ENCODE assay signal across 16 mouse cellular contexts in the genomic region with DNA sequence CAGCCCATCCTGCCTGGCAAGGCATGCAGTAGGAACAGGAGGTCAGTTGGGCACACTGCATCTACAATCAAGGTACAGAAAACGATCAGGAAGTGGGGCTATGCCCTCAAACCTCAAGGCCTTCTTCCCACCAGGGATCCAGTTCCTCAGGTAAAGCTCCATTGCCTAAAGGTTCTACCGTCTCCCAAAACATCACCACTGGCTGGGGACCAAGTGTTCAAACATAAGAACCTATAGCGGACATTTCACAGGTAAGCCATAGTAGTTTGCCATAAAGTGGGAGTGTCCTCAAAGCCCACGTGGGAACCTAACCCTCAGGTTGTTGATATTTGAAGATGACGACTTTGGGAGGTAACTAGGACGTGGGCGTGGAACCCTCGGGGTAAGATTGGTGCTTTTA.
"Had no signal": no experiment of that assay in that cellular context is flagged by ENCODE, and none has a peak within 500 bp of the region (broad histone marks: within the 10 kb centered on the region; RNA-seq: fewer than 3 reads in every experiment).

No protein-coding gene starts in this region.

- H3K27me3 ChIP-seq: neural tube, embryonic 13.5 days; neural tube, embryonic 15.5 days; stomach, embryonic 15.5 days had no signal

- DNase-seq: retina, postnatal 1 day; right cerebral cortex, adult 18-20 months; right cerebral cortex, postnatal 14 days; right cerebral cortex, postnatal 25 days; right cerebral cortex, postnatal 4 days; spleen, adult 18-20 months; thymus, adult 18-20 months; thymus, adult 2 months; thymus, postnatal 14 days; thymus, postnatal 25 days; thymus, postnatal 36 days; thymus, postnatal 4 days had no signal

- H3K9ac ChIP-seq: neural tube, embryonic 13.5 days; neural tube, embryonic 15.5 days; stomach, embryonic 15.5 days had no signal

- H3K27ac ChIP-seq: neural tube, embryonic 13.5 days; neural tube, embryonic 15.5 days; stomach, embryonic 15.5 days; stomach, postnatal 0 days had no signal

- H3K4me3 ChIP-seq: neural tube, embryonic 13.5 days; neural tube, embryonic 15.5 days; stomach, embryonic 15.5 days had no signal

- H3K4me1 ChIP-seq: stomach, embryonic 15.5 days had no signal

- H3K9me3 ChIP-seq: neural tube, embryonic 13.5 days; neural tube, embryonic 15.5 days; stomach, embryonic 15.5 days had no signal

- H3K36me3 ChIP-seq: neural tube, embryonic 13.5 days; neural tube, embryonic 15.5 days; stomach, embryonic 15.5 days had no signal

- H3K4me2 ChIP-seq: neural tube, embryonic 13.5 days; neural tube, embryonic 15.5 days; stomach, embryonic 15.5 days had no signal
